Mouse (Mus musculus) CH12.LX (cell line): ENCODE results near the gene Gatm. TPM values are rescaled to one million over a fixed set of nuclear protein-coding genes. Genes with fewer than 3 reads are reported as not detected.

Experiments used
- DNase-seq: peaks from one replicate; pipeline ENCODE4 v3.0.0-alpha.2; 2013; ENCODE audit errors: extremely low read depth
- H3K27ac ChIP-seq: 2 replicates; pipeline ENCODE4 v1.5.1; 2012; ENCODE audit warnings: low read depth, mild to moderate bottlenecking, control low read depth, moderate library complexity; ENCODE audit not compliant: insufficient read depth
- H3K27me3 ChIP-seq: replicated peaks from 2 replicates; pipeline ENCODE3; 2012; ENCODE audit warnings: inconsistent platforms
- H3K36me3 ChIP-seq, 2 experiments: replicated peaks in 1 of 2; 2 replicates each; pipeline versions ENCODE3 to v1.6.1; 2012; ENCODE audit warnings: inconsistent platforms in 1 of 2, low read length in 1 of 2, mild to moderate bottlenecking in 1 of 2, mixed read lengths in 1 of 2, moderate library complexity in 1 of 2; ENCODE audit not compliant: control insufficient read depth in 1 of 2, insufficient read depth in 1 of 2
- H3K4me1 ChIP-seq, 2 experiments: 2 replicates each; pipeline ENCODE4 v1.6.1; 2012; ENCODE audit warnings: inconsistent platforms in 1 of 2, moderate library complexity in 1 of 2; ENCODE audit not compliant: insufficient read depth in 2 of 2, control insufficient read depth in 1 of 2
- H3K4me2 ChIP-seq: 2 replicates; pipeline ENCODE4 v1.6.1; 2012; ENCODE audit warnings: low read depth, mild to moderate bottlenecking, control low read depth; ENCODE audit not compliant: poor library complexity, insufficient read depth, severe bottlenecking
- H3K4me3 ChIP-seq, 3 experiments: fragments of 150-350 bp in 1 of 3; sonication (generic) in 1 of 3; replicated peaks in 1 of 3; 2 replicates each; pipeline versions ENCODE3 to v1.5.1; 2011 to 2012; ENCODE audit warnings: low read depth in 2 of 3, low read length in 2 of 3, mild to moderate bottlenecking in 2 of 3, moderate library complexity in 2 of 3, control low read depth in 1 of 3, improper control_type of control experiment in 1 of 3, inconsistent platforms in 1 of 3, mixed read lengths in 1 of 3; ENCODE audit not compliant: poor library complexity in 1 of 3
- H3K79me2 ChIP-seq: replicated peaks from 2 replicates; pipeline ENCODE4 v1.6.1; 2012; ENCODE audit warnings: mild to moderate bottlenecking, moderate library complexity; ENCODE audit not compliant: control insufficient read depth, poor library complexity, insufficient read depth, severe bottlenecking; ENCODE audit errors: extremely low read depth
- H3K9ac ChIP-seq: 2 replicates; pipeline ENCODE4 v1.6.1; 2012; ENCODE audit warnings: low read depth, mild to moderate bottlenecking, control low read depth, moderate library complexity; ENCODE audit not compliant: insufficient read depth
- H3K9me3 ChIP-seq: replicated peaks from 2 replicates; pipeline ENCODE3; 2012; ENCODE audit warnings: low read length, inconsistent platforms, mixed read lengths
- BHLHE40 ChIP-seq: IDR thresholded peaks from 2 replicates; pipeline ENCODE4 v1.6.1; 2011; ENCODE audit warnings: mild to moderate bottlenecking, low read depth, low read length, improper control_type of control experiment
- CHD1 ChIP-seq: IDR thresholded peaks from 2 replicates; pipeline ENCODE4 v1.6.1; 2012; ENCODE audit warnings: low read depth, low read length, improper control_type of control experiment, inconsistent platforms
- CHD2 ChIP-seq: IDR thresholded peaks from 2 replicates; pipeline ENCODE4 v1.6.1; 2011; ENCODE audit warnings: low read length, improper control_type of control experiment
- CTCF ChIP-seq, 2 experiments: IDR thresholded peaks in 1 of 2; conservative IDR thresholded peaks in 1 of 2; 2 replicates each; pipeline ENCODE4 v1.5.1; 2011 to 2012; ENCODE audit warnings: low read depth in 2 of 2, low read length in 2 of 2, improper control_type of control experiment in 1 of 2, inconsistent platforms in 1 of 2, mild to moderate bottlenecking in 1 of 2, moderate library complexity in 1 of 2
- E2F4 ChIP-seq: IDR thresholded peaks from 2 replicates; pipeline ENCODE4 v1.6.1; 2011; ENCODE audit warnings: low read depth, low read length, improper control_type of control experiment; ENCODE audit not compliant: insufficient replicate concordance
- EP300 ChIP-seq: IDR thresholded peaks from 2 replicates; pipeline ENCODE4 v1.6.1; 2011; ENCODE audit warnings: low read length, improper control_type of control experiment
- HCFC1 ChIP-seq: IDR thresholded peaks from 2 replicates; pipeline ENCODE4 v1.6.1; 2012; ENCODE audit warnings: low read depth, mild to moderate bottlenecking, inconsistent platforms, low read length, improper control_type of control experiment
- KAT2A ChIP-seq: IDR thresholded peaks from 2 replicates; pipeline ENCODE4 v1.6.1; 2012; ENCODE audit warnings: low read length, improper control_type of control experiment, inconsistent platforms; ENCODE audit not compliant: insufficient replicate concordance
- MAFK ChIP-seq: IDR thresholded peaks from 2 replicates; pipeline ENCODE4 v1.6.1; 2011; ENCODE audit warnings: low read length, improper control_type of control experiment; ENCODE audit not compliant: insufficient replicate concordance
- MEF2A ChIP-seq: IDR thresholded peaks from 2 replicates; pipeline ENCODE4 v1.6.1; 2014; ENCODE audit warnings: low read depth, mild to moderate bottlenecking, inconsistent platforms, low read length, improper control_type of control experiment, borderline replicate concordance
- MXI1 ChIP-seq: IDR thresholded peaks from 2 replicates; pipeline ENCODE4 v1.6.1; 2011; ENCODE audit warnings: mild to moderate bottlenecking, low read depth, low read length, improper control_type of control experiment
- NRF1 ChIP-seq: IDR thresholded peaks from 2 replicates; pipeline ENCODE4 v1.6.1; 2014; ENCODE audit warnings: low read depth, mild to moderate bottlenecking, inconsistent platforms, low read length, improper control_type of control experiment, moderate library complexity
- POLR2AphosphoS2 ChIP-seq: IDR thresholded peaks from 2 replicates; pipeline ENCODE4 v1.6.1; 2011; ENCODE audit warnings: low read depth, low read length, improper control_type of control experiment
- RCOR1 ChIP-seq: conservative IDR thresholded peaks from 2 replicates; pipeline ENCODE4 v1.6.1; 2012; ENCODE audit warnings: low read depth, mild to moderate bottlenecking, inconsistent platforms, low read length, improper control_type of control experiment
- SMC3 ChIP-seq: IDR thresholded peaks from 2 replicates; pipeline ENCODE4 v1.6.1; 2011; ENCODE audit warnings: low read depth, low read length, improper control_type of control experiment
- UBTF ChIP-seq: IDR thresholded peaks from 2 replicates; pipeline ENCODE4 v1.6.1; 2012; ENCODE audit warnings: low read depth, mild to moderate bottlenecking, inconsistent platforms, low read length, improper control_type of control experiment, moderate library complexity
- ZC3H11A ChIP-seq: IDR thresholded peaks from 2 replicates; pipeline ENCODE4 v1.6.1; 2012; ENCODE audit warnings: low read depth, mild to moderate bottlenecking, inconsistent platforms, low read length, improper control_type of control experiment
- ZKSCAN1 ChIP-seq: IDR thresholded peaks from 2 replicates; pipeline ENCODE4 v1.6.1; 2012; ENCODE audit warnings: low read depth, inconsistent platforms, low read length, improper control_type of control experiment, borderline replicate concordance
- ZNF384 ChIP-seq: IDR thresholded peaks from 2 replicates; pipeline ENCODE4 v1.6.1; 2012; ENCODE audit warnings: low read depth, low read length, improper control_type of control experiment, inconsistent platforms
- dilution Hi-C: fragments of 300-500 bp; cut with MboI; formaldehyde crosslinking; loops from 2 replicates; pipeline ENCODE4 v1.14.3; 2020; ENCODE audit warnings: low sequenced_read_pairs; ENCODE audit not compliant: extremely low pct_unique_long_range_greater_than_20kb, extremely low pct_ligation_motif_present
- in situ Hi-C: fragments of 300-500 bp; cut with MboI; formaldehyde crosslinking; loops from 3 replicates; pipeline ENCODE4 v1.14.3; 2019; ENCODE audit warnings: low sequenced_read_pairs, low pct_ligation_motif_present, low pct_unique_long_range_greater_than_20kb, mixed read lengths
- polyA plus RNA-seq: library from polyadenylated mRNA; unstranded; fragments of >175 nt; gene quantifications from 2 replicates; pipeline ENCODE4 v1.2.1, GENCODE M21; 2012; ENCODE audit warnings: low read depth; ENCODE audit not compliant: insufficient read length
- total RNA-seq, 2 experiments: library from RNA; depleted of rRNA; stranded (reverse); fragments of 300-350 nt in 1 of 2; fragments of >200 nt in 1 of 2; gene quantifications; 2 replicates each; pipeline ENCODE4 v1.2.3; 2012 to 2014

The Gatm gene
- total and polyA plus RNA-seq, 3 experiments = 13.0 to 46.0 (median 23.3) TPM

DNA sequence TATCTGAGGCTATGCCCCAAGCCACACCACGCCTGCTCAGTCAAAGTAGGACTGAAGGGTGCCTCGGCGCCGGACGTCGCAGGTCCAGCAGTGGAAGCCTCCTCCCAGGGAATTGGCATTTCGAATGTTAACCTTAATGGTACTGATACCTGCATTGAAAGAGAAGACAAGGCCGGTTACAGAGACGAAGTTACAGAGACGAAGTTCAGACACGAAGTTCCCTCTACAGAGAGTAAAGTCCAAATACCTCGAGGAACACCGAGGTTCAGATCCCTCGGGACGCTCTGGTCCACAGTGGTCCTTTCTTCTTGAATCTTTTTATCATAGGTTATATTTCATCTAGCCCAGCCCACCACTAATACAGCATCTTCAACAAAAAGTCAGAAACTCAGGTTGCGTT, 15.6 kb downstream of the Gatm start:
- H3K27ac ChIP-seq = no peak overlapping the region
- H3K9ac ChIP-seq = no peak overlapping the region
- no peaks in the 10 kb centered on the region for H3K9me3 ChIP-seq
- no peaks in the 10 kb centered on the region for H3K4me1 ChIP-seq
- in situ Hi-C loops (no loop called here), dilution Hi-C loops (no loop called here)
- TF ChIP-seq ZKSCAN1 (no peak), POLR2AphosphoS2 (no peak)
- no peak for DNase-seq
- H3K79me2 ChIP-seq = no peaks in the 10 kb centered on the region
- no peaks in the 10 kb centered on the region for H3K27me3 ChIP-seq
- no peak overlapping the region for H3K4me3 ChIP-seq
- H3K36me3 ChIP-seq = peaks cover 8 to 19% of the 10 kb centered on the region in 2 experiments
- no peak overlapping the region for H3K4me2 ChIP-seq

DNA sequence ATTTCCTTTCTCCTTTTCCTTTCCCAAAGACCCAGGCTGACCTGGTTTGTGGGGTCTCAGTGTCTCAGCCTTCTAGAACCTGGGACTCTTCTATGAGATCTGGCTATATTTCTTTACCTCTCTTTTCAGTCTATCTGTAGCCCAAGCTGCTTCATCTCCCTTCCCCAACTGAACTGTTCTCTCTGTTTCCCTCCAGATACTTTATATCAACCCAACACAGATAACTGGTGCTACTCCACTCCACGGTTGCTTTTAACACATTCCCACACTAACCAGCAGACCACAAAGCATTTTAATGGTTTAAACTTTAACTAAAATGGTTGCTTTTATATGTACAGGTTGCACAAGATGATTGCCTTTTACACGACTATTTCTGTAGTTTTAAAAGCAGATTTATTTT, 19.9 kb downstream of the Gatm start:
- peaks cover 0 to 2% of the 10 kb centered on the region in 2 experiments for H3K36me3 ChIP-seq
- no peak overlapping the region for H3K4me3 ChIP-seq
- in situ Hi-C loops = no loop called here
- no peak overlapping the region for H3K27ac ChIP-seq
- H3K79me2 ChIP-seq = no peaks in the 10 kb centered on the region
- H3K4me2 ChIP-seq = no peak overlapping the region
- no peak for TF ChIP-seq MXI1
- no peak for TF ChIP-seq BHLHE40
- no peak for TF ChIP-seq ZC3H11A
- TF ChIP-seq NRF1 = no peak
- TF ChIP-seq EP300 = no peak
- TF ChIP-seq SMC3 = no peak
- TF ChIP-seq ZKSCAN1 = no peak
- no peak for TF ChIP-seq UBTF
- no peak for TF ChIP-seq MAFK
- no peak for TF ChIP-seq CHD1
- no peak for TF ChIP-seq CHD2
- TF ChIP-seq POLR2AphosphoS2 = no peak
- no peak for TF ChIP-seq MEF2A
- no peak for TF ChIP-seq RCOR1
- no peak for TF ChIP-seq E2F4
- TF ChIP-seq HCFC1 = no peak
- TF ChIP-seq ZNF384 = no peak
- no peak for TF ChIP-seq KAT2A
- TF ChIP-seq CTCF (conservative IDR thresholded peaks at IDR 0.05 in 1 of 2, IDR thresholded peaks at IDR 0.05 in 1 of 2; ENCODE audit: low read depth in 2 of 2, low read length in 2 of 2) = no peak
- H3K9ac ChIP-seq = no peak overlapping the region
- no peaks in the 10 kb centered on the region for H3K4me1 ChIP-seq
- dilution Hi-C loops = no loop called here
- no peak for DNase-seq
- H3K27me3 ChIP-seq = no peaks in the 10 kb centered on the region
- H3K9me3 ChIP-seq = no peaks in the 10 kb centered on the region
